Mouse (Mus musculus): ENCODE data around the gene Nacc1.

Nacc1 gene

GRCm38 (mm10) chr8:84687705-84688100 lies at the start of gene Nacc1:
Nacc1 (minus strand) TSS chr8:84687862.
- DNase-seq = peak; percentile 82

DNA sequence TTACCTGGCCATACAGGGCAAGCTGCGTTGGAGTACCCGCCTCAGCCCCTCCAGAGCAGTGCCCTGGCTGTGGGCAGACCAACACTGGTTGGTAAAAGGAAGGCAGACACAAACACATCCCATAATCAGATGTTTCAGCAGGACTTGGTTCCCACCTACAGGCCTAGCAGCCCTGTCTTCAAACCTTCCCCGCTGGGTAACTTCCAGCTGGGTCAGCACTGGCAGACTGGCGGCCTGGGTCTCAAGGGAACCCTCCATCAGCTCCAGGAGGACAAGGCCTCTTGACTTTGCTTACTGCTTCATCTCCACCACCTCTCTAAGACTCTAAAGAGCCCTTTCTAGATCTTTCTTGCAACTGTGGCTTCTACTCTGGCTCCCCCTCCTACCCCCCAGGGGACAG lies 48.9 kb upstream of the Nacc1 start:
- DNase-seq = no peak

GRCm38 (mm10) chr8:84735597-84735996 lies 47.9 kb upstream of the Nacc1 start:
- DNase-seq = no peak

DNA sequence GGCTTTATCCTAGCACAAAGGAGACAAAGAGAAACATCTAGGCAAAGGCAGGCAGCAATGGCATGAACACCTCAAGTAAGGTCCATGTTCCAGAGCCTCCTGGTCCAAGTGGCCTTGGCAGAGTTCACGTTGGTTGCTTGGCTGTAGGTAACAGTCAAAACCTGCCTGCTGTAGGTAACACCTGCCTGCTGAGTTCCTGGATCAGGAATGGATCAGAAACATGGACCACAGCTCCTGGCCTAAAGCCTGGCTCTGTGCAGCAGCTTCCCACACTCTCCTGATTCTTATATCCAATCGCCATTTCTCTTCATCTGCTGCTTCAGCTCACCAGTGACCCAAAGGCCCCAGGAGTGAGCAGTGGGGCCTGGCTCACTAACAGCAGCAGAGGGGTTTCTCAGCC lies 47.0 kb upstream of the Nacc1 start:
- no peak for DNase-seq

DNA sequence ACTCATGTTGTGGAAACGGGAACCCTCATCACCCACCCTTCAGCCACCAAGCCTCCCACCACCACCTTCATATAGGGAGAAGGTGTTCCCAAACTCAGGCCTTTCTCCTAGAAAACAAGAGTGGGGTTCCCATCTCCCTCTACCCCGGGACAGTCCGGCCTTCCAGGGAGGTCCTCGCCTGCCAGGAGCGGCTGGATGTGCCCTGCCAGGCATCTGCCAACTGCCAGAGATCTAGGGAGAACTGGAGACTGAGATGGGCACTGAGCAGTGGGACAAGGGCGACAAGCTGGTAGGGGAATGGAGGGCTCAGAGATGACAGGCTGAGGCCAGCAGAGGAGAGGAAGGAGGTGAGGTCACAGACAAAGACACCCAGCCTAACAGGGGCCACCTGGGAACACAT lies 46.3 kb upstream of the Nacc1 start:
- no peak for DNase-seq

DNA sequence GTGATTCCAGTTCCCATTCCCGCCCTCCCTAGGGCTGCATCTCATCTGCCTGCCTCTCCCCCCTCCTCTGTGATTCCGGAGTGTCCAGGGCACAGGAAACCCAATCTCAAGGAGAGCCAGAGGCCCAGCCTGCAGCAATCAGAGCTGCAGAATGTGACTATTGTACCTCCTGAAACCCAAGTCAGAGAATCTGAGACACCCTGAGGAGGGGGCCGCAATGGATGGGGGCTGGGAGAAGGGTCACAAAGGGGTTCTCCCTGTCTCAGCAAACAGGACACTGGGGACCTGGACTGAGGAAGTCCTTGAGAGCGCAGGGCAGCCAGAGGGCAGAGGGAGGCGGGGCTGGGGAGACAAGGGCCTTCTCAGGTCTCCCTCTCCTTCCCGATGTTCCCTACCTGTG lies 45.3 kb upstream of the Nacc1 start:
- no peak for DNase-seq

- DNase-seq = no peak
These were observed 44.9 kb upstream of the Nacc1 start for GRCm38 (mm10) chr8:84732545-84732944.

DNA sequence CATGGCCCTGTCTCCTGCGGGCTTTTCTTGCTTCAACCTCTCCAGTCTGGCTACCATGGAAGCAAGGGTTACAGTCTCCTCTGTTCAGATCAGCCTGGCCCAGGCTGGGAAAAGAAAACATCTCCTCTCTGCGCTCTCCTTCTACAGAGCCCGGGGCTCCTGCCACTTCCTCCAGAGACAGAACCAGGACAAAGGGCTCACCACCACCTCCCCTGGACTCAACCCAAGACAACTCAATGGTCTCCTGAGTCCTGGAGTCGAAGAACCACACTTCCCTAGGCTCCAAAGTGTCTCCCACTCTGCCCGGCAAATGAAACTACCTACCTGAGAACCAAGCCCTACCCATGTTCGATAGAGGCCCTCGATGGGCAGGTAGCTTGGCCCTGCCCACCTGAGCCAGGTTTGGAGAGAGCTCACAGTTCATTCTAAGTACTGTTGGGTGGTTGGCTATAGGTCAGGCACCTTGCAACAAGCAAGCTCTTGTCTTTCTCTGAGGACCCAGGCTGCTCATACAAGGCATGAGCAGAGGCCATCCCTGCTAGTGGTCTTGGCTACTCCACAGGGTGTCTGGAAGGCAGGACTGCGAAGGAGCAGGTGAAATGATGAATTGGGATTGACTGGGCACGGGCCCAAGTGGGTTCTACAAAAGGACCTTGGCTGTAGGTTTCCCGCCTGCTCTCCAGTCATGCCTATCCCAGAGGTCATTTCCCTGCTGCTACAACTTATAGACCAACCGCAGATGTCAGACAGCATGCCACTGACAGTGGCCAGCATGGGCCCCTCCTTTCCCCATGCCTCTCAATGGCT lies 43.9 kb upstream of the Nacc1 start:
- DNase-seq = no peak

DNA sequence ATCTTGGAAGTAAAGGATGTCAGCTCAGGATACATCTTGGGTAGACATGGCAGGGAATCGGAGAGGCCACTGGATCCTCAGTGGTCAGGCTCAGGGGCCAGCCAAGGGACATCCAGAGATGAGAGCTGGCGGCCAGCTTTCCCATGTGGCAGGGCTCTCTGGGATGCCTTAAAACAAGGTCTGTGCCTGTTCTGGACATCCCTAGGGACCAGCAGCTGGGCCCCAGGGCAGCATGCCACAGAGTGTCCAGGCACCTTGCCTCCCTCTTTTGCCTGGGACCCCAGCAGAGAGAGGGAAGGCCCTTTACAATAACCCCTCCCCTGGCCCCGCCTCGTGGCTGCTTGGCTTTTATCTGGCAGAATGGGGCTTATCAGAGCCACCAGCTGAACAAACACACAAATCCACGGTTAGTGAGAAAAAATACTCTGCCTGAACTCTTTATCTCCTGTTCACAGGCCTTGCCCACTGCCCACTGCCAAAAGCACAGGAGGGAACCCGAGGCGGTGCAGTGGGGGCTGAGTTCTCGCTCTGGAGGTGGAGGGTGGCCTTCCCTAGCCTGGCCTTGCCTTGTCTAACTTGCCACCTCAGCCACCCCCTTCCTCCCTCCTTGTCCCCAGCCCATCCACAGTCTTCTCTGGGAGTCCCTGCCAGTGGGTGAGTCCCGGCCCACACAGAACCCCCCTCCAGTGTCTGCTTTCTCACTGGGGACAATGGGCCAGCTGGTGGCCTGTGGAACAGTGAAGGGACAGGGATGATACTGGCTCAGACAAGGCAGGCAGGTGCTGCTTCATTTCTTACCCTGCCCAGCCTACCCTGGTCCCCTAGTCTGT lies 43.1 kb upstream of the Nacc1 start:
- DNase-seq = no peak

DNA sequence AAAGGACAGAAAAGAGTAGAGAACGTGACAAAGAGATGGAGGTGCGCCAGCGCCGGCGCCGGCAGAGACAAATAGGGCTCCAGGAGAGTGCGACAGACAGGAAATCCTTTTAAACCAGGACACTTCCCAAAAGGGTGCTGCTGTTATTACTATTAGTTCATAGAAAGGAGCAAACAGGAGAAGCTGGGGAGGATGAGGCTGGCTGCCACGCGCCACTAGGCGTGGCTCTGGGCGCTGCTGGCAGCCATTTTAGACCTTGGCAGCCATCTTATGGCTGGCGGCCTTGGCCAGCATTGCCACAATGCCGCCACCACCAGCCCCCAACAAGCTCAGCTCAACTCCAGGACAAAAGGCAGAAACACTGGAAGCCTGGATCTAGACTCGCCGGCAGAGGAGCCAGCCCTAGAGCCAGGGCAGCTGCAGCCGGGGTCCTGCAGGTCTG lies 42.3 kb upstream of the Nacc1 start:
- DNase-seq = no peak

DNA sequence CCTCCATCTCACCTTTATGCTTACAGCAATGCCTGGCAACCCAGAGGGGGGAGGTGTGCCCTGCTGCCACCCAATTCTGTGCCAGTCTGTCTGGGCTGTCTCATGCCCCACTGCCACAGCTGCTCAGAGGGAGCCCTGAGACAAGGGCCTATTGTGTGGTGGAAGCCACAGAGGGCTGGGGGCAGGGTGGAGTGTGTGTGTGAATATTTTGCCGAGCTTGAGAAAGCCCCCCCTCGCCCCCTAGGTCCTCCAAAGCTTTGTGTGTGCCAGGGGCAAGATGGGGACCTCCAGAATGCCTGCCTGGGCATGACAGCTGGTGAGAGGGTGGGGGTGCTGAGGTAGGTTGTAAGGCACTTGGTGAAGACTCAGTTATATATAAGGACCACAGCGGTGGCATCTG lies 40.8 kb upstream of the Nacc1 start:
- no peak for DNase-seq

DNA sequence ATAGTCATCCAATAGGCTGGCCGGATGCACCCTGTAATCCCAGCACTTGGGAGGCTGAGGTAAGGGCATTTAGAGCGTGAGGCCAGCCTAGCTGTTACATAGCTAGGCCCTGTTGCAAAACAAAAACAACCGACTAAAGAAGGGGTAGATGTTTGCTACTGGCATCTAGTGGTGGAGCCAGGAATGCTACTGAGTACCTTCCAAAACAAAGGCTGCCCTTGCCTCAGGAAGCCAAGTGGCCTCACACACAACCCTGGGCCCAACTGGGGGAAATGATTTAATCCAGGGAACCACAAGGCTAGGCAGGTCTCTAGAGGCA lies 38.2 kb upstream of the Nacc1 start:
- no peak for DNase-seq

DNA sequence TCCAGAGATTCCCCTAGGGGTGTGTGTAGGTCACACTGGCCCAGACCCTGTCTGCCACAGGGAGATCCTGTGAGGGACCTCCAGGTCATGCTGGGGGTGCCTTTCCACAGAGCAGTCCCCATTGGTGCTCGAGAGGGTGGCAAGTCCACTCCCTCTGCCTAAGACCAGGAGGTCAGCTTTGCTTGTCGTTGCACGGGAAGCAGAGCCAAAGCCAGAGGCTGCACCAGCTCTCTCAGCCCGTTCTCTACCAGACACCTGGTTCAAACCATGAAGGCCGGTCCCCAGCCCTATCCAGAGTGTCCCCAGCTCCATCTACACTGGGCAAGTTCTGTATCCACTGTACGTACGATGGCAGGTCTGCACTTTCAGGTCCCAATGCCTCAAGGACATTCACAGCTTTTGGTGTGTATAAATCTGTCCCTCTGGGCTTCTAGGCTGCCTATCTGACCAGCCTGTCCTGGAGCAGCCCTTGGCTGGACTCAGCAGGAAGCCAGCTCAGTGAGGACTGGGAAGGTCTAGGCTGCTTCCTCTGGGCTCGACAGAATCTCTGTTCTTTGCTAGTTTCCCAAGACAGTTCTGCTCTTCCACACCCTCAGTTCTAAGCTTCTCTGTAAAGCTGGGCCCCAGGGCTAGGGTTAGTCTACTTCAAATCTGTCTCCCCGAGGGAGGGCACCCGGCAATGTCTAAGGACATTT lies 37.7 kb upstream of the Nacc1 start:
- no peak for DNase-seq

- DNase-seq = no peak
These were observed 37.0 kb upstream of the Nacc1 start for GRCm38 (mm10) chr8:84724683-84725082.

DNA sequence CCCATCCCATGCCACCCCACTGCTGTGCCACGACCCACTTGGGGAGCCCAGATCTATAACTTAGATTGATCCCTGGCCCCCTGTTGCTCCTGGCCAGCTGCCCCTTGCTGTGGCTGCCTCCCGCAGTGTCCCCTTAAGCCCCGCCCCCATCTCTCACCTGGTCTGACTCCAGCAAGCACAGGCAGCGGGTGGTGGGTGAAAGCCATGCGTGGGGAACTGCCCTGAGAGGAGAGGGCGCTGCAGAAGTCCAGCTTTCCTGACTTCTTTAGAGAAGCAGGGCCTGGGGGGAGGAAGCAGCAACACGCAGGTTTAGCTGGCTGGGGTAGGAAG lies 35.9 kb upstream of the Nacc1 start:
- no peak for DNase-seq

- DNase-seq = peak; percentile 65
These were observed 35.3 kb upstream of the Nacc1 start, which contains the start of gene G430095P16Rik for GRCm38 (mm10) chr8:84722850-84723570. G430095P16Rik (plus strand) TSS chr8:84723007.

GRCm38 (mm10) chr8:84722530-84722849 lies 34.8 kb upstream of the Nacc1 start:
- no peak for DNase-seq

GRCm38 (mm10) chr8:84718959-84719690 lies 31.5 kb upstream of the Nacc1 start:
- no peak for DNase-seq

DNA sequence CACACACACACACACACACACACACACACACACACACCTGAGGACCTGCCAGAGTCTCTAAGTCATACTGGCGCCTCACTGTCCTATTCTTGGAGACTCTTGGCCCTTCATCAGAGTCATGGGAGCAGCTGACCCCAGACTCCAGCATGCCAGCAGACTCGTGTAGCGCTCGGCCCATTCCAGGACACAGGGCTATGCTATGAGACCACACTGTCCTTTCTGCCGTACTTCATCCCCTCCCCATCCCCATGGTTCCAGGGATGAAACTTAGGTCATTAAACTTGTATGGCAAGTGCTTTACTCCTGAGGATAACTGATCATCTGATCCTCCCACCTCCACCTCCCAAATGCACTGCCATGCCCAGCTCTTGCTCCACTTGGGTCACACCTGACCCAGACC lies 30.8 kb upstream of the Nacc1 start:
- DNase-seq = no peak

DNA sequence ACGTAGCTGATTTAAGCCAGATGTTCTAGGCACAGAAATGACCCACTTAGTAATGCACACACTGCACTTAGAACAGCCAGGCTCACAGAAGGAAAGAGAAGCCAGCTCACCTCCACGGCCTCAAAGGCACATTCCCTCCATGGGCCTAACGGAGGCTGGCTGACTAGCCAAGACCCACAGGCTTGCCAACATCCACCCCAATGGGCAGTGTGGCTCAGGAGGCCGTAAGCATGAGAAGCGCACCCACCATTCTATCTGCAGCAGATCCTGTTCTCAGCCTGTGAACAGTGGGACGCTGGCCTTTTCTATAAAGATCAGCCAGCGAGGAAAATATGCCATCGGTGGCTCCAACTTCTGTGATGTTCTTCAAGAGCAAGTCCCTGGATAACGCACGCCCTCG lies 29.1 kb upstream of the Nacc1 start:
- no peak for DNase-seq

- DNase-seq = no peak
These were observed 28.3 kb upstream of the Nacc1 start for GRCm38 (mm10) chr8:84715893-84716468.

- DNase-seq = no peak
These were observed 26.5 kb upstream of the Nacc1 start for GRCm38 (mm10) chr8:84714161-84714560.

Data from right cerebral cortex, postnatal 4 days (tissue).